Mouse (Mus musculus) heart, adult 2 months (tissue): ENCODE measurements around the gene Rab15.

Experiments used
- CTCF ChIP-seq: fragments of 200-600 bp; IDR thresholded peaks from 2 replicates; pipeline ENCODE4 v1.8.1; 2022; ENCODE audit warnings: antibody characterized with exemption, mild to moderate bottlenecking, moderate library complexity
- POLR2A ChIP-seq: fragments of 200-500 bp; IDR thresholded peaks from 2 replicates; pipeline ENCODE4 v1.6.1; 2011; ENCODE audit warnings: mild to moderate bottlenecking, low read depth, low read length, control low read depth; ENCODE audit not compliant: insufficient read depth

DNA sequence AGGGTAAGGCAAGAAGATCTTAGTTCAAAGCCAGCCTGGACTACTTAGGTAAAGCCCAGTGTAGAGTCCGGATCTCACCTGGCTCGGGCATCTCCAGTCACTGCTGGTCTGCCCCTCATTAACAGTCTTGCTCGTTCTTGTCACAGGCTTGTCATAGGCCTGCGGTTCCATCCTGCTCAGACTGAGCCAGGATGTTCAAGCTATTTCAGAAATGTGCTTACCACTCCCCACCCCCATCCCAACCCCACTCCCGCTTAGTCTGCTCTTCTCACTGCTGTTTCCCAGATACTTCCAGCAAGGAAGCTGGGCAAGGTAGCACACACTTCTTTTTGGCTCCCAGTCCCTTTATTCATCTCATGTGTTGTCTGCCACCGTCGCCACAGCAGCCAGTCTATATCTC lies 46.9 kb upstream of the Rab15 start:
- TF ChIP-seq CTCF (no peak), POLR2A (no peak)
